Mouse (Mus musculus) ES-E14 (cell line): ENCODE measurements around the gene Teddm3. TPM values are rescaled to one million over a fixed set of nuclear protein-coding genes. Genes with fewer than 3 reads are reported as not detected.
"Not testable (repeated sequence)": the region's sequence is repeated elsewhere in the genome, so short reads cannot be mapped to it uniquely, and the experiment has no call there.

ENCODE experiments used
- DNase-seq: peaks from one replicate; pipeline ENCODE4 v3.0.0-alpha.2; 2013; ENCODE audit warnings: low read depth, low spot score
- H3K27ac ChIP-seq: 2 replicates; pipeline ENCODE4 v1.5.1; 2012; ENCODE audit warnings: low read depth, mild to moderate bottlenecking, low read length, moderate library complexity, mixed read lengths; ENCODE audit not compliant: poor library complexity, insufficient read depth, severe bottlenecking
- H3K36me3 ChIP-seq: 2 replicates; pipeline ENCODE4 v1.6.1; 2012; ENCODE audit warnings: mild to moderate bottlenecking, low read length, moderate library complexity, mixed read lengths; ENCODE audit not compliant: control insufficient read depth, poor library complexity, insufficient read depth, severe bottlenecking
- H3K4me1 ChIP-seq, 2 experiments: fragments of 150-350 bp in 1 of 2; sonication (generic) in 1 of 2; 2 replicates each; pipeline ENCODE4 v1.6.1; 2012; ENCODE audit warnings: low read length in 2 of 2, mild to moderate bottlenecking in 1 of 2, mixed read lengths in 1 of 2; ENCODE audit not compliant: control insufficient read depth in 2 of 2, insufficient read depth in 2 of 2, poor library complexity in 1 of 2
- H3K4me3 ChIP-seq, 2 experiments: fragments of 150-350 bp in 1 of 2; sonication (generic) in 1 of 2; 2 replicates each; pipeline ENCODE4 v1.5.1; 2012; ENCODE audit warnings: low read length in 2 of 2, low read depth in 1 of 2, mild to moderate bottlenecking in 1 of 2, mixed read lengths in 1 of 2; ENCODE audit not compliant: insufficient read depth in 1 of 2, poor library complexity in 1 of 2, severe bottlenecking in 1 of 2
- H3K9ac ChIP-seq: 2 replicates; pipeline ENCODE4 v1.6.1; 2012; ENCODE audit warnings: low read depth, mild to moderate bottlenecking, low read length, mixed read lengths; ENCODE audit not compliant: poor library complexity, insufficient read depth, severe bottlenecking
- H3K9me3 ChIP-seq: fragments of 150-350 bp; sonication (generic); 2 replicates; pipeline ENCODE4 v1.6.1; 2012; ENCODE audit warnings: low read depth, mild to moderate bottlenecking, low read length; ENCODE audit not compliant: control insufficient read depth, insufficient read depth
- CHD2 ChIP-seq: IDR thresholded peaks from 2 replicates; pipeline ENCODE4 v1.6.1; 2014; ENCODE audit warnings: mild to moderate bottlenecking, low read depth, low read length, inconsistent platforms
- HCFC1 ChIP-seq: IDR thresholded peaks from 2 replicates; pipeline ENCODE4 v1.6.1; 2012; ENCODE audit warnings: low read length, inconsistent platforms, borderline replicate concordance; ENCODE audit not compliant: insufficient read depth
- MAFK ChIP-seq: IDR thresholded peaks from 2 replicates; pipeline ENCODE4 v1.6.1; 2014; ENCODE audit warnings: mild to moderate bottlenecking, low read depth, low read length, inconsistent platforms; ENCODE audit not compliant: insufficient read depth
- ZC3H11A ChIP-seq: IDR thresholded peaks from 2 replicates; pipeline ENCODE4 v1.6.1; 2012; ENCODE audit warnings: low read depth, mild to moderate bottlenecking, inconsistent platforms, low read length, borderline replicate concordance
- ZNF384 ChIP-seq: IDR thresholded peaks from 2 replicates; pipeline ENCODE4 v1.6.1; 2012; ENCODE audit warnings: low read depth, low read length, inconsistent platforms
- in situ Hi-C, 2 experiments: fragments of 600-800 bp; cut with MboI; formaldehyde crosslinking; loops; one replicate each; pipeline ENCODE4 v1.15.1; 2025; ENCODE audit warnings: low sequenced_read_pairs in 2 of 2, inconsistent platforms in 1 of 2; ENCODE audit not compliant: unreplicated experiment in 2 of 2
- total RNA-seq: library from RNA; depleted of rRNA; stranded (reverse); fragments of 300-350 nt; gene quantifications from 2 replicates; pipeline ENCODE4 v1.2.3, GENCODE M21; 2012

The Teddm3 gene
- total RNA-seq, 1 experiment, result 0.80 TPM

DNA sequence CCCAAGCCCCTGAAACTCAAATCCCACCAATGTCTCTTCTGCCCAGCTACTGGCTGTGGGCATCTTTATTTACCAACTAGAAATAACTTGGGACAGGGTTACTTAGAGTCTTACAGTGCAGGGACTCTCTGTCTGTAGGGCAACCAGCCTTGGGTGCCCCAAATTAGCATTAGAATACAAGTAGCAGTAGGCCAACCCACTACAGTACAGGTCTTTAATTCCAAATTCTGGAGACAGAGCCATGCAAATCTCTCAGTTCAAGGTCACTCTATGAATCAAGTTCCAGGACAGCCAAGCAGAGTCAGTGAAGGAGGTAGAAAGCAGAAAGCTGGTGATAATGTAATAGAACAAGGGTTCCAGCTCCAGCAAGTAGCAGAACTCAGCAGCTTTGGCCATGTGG lies 30.9 kb upstream of the Teddm3 start:
- H3K4me1 ChIP-seq, result peaks cover 0 to 2% of the 10 kb centered on the region in 2 experiments; a peak in 3 of 4 replicates
- H3K27ac ChIP-seq, result no peak overlapping the region
- no peaks in the 10 kb centered on the region for H3K36me3 ChIP-seq
- peaks cover 3% of the 10 kb centered on the region for H3K9me3 ChIP-seq
- no peak for TF ChIP-seq HCFC1
- no peak overlapping the region for H3K4me3 ChIP-seq
- no peak for DNase-seq
- in situ Hi-C loops, result loop anchor here (25.0 kb wide), 2 partner anchors 397 to 422 kb away; no protein-coding TSS in a partner anchor
- no peak overlapping the region for H3K9ac ChIP-seq

DNA sequence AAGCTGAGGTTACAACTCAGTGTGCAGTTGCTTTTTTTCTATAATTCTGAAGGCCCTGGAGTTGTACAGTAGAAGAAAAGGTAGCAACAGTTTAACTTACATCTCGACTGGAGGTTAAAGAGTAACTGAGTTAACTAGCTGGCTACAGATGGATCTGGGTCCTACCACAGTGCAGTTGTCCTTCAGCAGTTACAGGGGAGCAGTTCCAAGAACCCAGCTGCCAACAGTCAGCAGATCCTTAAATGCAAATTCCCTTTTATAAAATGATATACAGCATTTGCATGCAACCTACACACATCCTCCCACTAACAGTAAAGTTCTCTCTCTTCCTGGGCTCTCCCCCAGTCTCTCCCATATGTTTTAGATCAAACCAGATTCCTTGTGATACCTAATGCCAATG lies 28.3 kb upstream of the Teddm3 start:
- no peak overlapping the region for H3K27ac ChIP-seq
- in situ Hi-C loops, result loop anchor here (25.0 kb wide), 2 partner anchors 395 to 420 kb away; no protein-coding TSS in a partner anchor
- H3K4me3 ChIP-seq, result no peak overlapping the region
- TF ChIP-seq CHD2 (no peak), MAFK (no peak), HCFC1 (no peak), ZC3H11A (no peak), ZNF384 (no peak)
- H3K4me1 ChIP-seq, result peaks cover 0 to 2% of the 10 kb centered on the region in 2 experiments; a peak in 3 of 4 replicates
- no peaks in the 10 kb centered on the region for H3K36me3 ChIP-seq
- no peak overlapping the region for H3K9ac ChIP-seq
- no peak for DNase-seq
- H3K9me3 ChIP-seq, result peaks cover 3% of the 10 kb centered on the region

DNA sequence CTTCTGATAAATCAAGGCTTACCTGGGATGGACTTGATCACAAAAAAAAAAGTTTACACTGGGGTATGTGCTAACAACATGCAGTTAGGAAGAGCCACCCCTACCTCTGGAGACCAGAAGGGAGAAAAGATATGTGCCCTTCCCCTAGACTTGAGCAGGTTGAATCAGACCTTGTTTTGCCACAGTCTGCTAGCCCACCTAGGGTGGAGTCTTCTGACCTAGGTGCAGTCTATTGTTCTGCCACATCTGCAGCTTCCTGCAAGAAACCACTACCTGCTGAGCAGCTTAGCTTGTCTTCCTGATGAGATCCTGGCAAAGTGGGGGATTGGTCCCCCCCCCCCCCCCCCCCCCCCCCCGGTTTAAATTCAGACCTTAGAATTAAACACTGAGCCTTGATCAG lies 21.4 kb upstream of the Teddm3 start:
- Histone ChIP-seq H3K4me3 (no peak overlapping the region), H3K36me3 (no peaks in the 10 kb centered on the region), H3K27ac (peak overlapping the region; percentile 62; the same call in 1 of the 2 replicates), H3K9ac (no peak overlapping the region), H3K4me1 (no peaks in the 10 kb centered on the region), H3K9me3 (no peaks in the 10 kb centered on the region)
- TF ChIP-seq CHD2 (no peak), ZC3H11A (no peak), MAFK (no peak), HCFC1 (no peak), ZNF384 (no peak)
- in situ Hi-C loops, result loop anchor here (25.0 kb wide), 2 partner anchors 388 to 413 kb away; no protein-coding TSS in a partner anchor
- DNase-seq, result no peak

DNA sequence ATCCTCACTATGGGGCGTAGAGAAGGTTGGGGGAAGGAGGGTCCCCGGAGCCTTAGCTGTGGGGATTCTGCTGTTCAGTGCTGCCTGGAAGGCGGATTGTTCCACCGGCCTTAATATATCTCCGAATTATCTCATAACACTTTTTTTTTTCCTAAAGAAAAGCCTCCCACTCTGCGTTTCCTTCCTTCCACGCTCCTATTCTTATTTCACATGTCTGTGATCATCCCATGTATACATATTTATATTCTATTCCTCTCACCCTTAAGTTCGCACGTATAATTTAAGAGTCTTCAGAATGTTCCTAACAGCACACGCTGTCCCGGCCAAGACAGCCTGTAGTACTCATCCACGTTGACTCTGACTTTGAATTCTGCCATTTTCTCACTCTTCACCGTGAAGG lies 14.9 kb upstream of the Teddm3 start:
- in situ Hi-C loops, result no loop called here
- Histone ChIP-seq H3K9ac (no peak overlapping the region), H3K9me3 (no peaks in the 10 kb centered on the region), H3K4me1 (no peaks in the 10 kb centered on the region), H3K4me3 (no peak overlapping the region), H3K27ac (no peak overlapping the region), H3K36me3 (no peaks in the 10 kb centered on the region)
- no peak for DNase-seq
- TF ChIP-seq CHD2 (no peak), HCFC1 (no peak), MAFK (no peak), ZNF384 (no peak), ZC3H11A (no peak)

DNA sequence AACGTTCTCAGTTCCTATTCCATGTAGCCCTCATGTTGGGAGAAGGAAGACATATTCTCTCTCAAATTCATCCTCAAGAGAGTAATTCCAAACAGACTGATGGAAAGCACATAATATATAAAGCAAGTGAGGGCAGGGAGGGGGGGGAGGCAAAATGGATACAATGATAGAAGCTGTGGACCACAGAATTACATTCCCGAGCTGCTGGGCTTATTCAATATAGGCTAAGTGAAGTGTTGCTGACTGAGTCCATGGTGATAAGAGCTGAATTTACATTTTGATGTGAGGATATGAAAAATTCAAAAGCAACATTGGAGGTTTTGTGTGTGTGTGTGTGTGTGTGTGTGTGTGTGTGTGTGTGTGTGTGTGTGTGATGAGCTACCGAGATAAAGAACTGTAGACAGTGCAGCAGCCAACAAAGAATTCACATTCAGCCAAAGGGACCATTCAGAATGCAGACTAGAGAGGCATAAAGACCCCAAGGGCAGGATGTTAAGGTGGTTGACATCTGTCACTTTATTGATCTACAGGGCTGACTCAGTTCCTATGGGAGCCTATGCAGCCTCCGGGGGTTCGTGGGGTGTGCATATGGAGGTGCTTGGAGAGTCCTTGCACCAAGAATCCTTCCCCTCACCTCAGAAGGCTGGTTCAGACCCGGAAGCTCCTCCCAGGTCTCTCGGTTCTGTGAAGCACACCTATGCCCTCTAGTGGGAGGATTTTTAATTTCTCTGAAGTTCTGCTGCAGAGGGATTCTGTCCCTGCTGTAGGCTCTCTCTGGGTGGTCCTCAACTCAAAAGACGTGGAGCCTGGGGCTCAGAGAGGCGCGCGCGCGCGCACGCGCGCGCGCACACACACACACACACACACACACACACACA lies 11.8 kb upstream of the Teddm3 start:
- H3K9ac ChIP-seq, H3K27ac ChIP-seq, DNase-seq, in situ Hi-C loops, H3K4me3 ChIP-seq, H3K4me1 ChIP-seq, H3K9me3 ChIP-seq, H3K36me3 ChIP-seq: not testable (repeated sequence)

DNA sequence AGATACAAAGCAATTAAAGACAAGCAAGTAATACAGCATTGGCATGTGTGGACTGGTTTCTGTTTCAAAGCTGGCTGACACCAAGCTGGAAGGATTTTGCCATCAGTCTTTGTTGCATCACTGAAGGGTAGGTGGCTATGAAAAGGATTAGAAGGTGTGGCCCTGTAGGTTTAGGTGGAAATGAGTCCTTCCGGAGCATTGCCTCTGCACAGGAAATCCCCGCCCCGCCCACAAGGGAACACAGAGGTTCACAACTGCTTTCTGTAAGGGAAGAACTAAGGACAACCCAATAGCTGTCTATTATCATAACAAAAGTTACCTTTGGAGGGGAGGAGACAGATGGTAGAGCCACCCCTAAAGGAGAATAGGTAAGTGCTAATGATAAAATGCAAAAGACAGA lies 9.6 kb upstream of the Teddm3 start:
- peak overlapping the region; percentile 43; the same call in 1 of the 2 replicates for H3K27ac ChIP-seq
- DNase-seq, result peak; percentile 79
- in situ Hi-C loops, H3K4me3 ChIP-seq, H3K4me1 ChIP-seq, H3K9me3 ChIP-seq, H3K36me3 ChIP-seq, H3K9ac ChIP-seq: not testable (repeated sequence)

DNA sequence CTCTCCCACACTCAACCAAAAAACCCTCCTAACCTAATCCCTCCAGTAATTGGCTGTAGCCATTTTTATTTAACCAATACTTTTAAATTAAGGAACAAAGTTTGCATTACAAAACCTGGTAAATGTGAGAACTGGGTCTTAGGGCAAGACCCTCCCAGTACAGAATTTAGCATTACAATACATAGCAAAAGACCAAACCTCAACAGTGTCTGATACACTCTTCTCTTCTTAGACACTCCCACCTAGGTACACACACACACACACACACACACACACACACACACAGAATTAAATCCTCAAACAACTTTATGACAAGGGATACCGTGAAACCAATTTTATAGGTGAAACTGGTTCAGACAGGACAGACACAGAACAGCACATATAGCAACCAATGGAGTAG lies 5.4 kb upstream of the Teddm3 start:
- in situ Hi-C loops, H3K36me3 ChIP-seq, H3K9me3 ChIP-seq, H3K4me1 ChIP-seq, H3K9ac ChIP-seq, H3K27ac ChIP-seq, DNase-seq, H3K4me3 ChIP-seq: not testable (repeated sequence)
